Mouse (Mus musculus) brain, embryonic 14.5 days (tissue): ENCODE results near the gene Fam20a. TPM values are rescaled to one million over a fixed set of nuclear protein-coding genes. Genes with fewer than 3 reads are reported as not detected.

ENCODE experiments used
- DNase-seq: peaks from one replicate; pipeline ENCODE4 v3.0.0-alpha.2; 2011; ENCODE audit warnings: low read depth
- CTCF ChIP-seq: fragments of 200-500 bp; IDR thresholded peaks from 2 replicates; pipeline ENCODE4 v1.5.1; 2012; ENCODE audit warnings: inconsistent platforms, mild to moderate bottlenecking, moderate library complexity, borderline replicate concordance; ENCODE audit not compliant: insufficient read depth, insufficient read length; ENCODE audit errors: extremely low read depth
- POLR2A ChIP-seq: fragments of 200-500 bp; IDR thresholded peaks from 2 replicates; pipeline ENCODE4 v1.6.1; 2012; ENCODE audit warnings: mild to moderate bottlenecking, inconsistent platforms, borderline replicate concordance; ENCODE audit not compliant: poor library complexity, insufficient read depth, insufficient read length, severe bottlenecking; ENCODE audit errors: extremely low read depth
- polyA plus RNA-seq: library from polyadenylated mRNA; depleted of rRNA; stranded (reverse); fragments of >200 nt; gene quantifications from 2 replicates; pipeline ENCODE4 v1.2.3, GENCODE M21; 2012; rRNA removed

Fam20a gene
- 2.8 and 4.3 TPM in 2 replicates for polyA plus RNA-seq

GRCm38 (mm10) chr11:109721781-109722446 lies at the start of gene Fam20a:
Gene Fam20a (minus strand): TSS chr11:109722279.
- DNase-seq = peak; percentile 72

GRCm38 (mm10) chr11:109771381-109771780 lies 49.3 kb upstream of the Fam20a start:
- no peak for DNase-seq
- TF ChIP-seq POLR2A = no peak
- TF ChIP-seq CTCF = no peak

More at GRCm38 (mm10) chr11:109721781-109722446, at the start of gene Fam20a:
- peak; percentile 28; the same call in 1 of the 2 replicates for TF ChIP-seq CTCF
- no peak for TF ChIP-seq POLR2A

- DNase-seq = no peak
- TF ChIP-seq CTCF (no peak), POLR2A (no peak)
These were observed 48.1 kb upstream of the Fam20a start for GRCm38 (mm10) chr11:109770185-109770584.

- TF ChIP-seq CTCF (no peak), POLR2A (no peak)
- DNase-seq = no peak
These were observed 47.0 kb upstream of the Fam20a start for GRCm38 (mm10) chr11:109769091-109769490.

DNA sequence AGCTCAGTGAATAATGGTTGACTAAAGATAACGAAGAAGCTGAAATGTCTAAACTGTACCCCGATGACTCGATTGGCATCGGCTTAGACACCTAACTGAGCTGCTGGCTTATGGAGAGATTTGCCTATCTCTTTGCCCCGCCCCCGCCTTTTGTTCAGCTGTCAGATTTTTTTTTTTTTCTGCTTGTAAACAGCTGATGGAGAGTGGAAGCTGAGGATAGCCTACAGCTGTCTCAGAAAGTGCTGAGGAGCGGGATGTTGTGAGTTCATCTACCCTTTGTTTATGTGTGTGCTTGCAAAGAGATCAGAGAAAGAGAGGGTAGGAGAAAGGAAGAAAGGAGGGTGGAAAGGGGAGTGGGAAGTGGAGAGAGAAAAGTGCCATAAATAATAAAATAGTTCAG lies 38.0 kb upstream of the Fam20a start:
- no peak for DNase-seq
- no peak for TF ChIP-seq POLR2A
- no peak for TF ChIP-seq CTCF

- TF ChIP-seq POLR2A = no peak
- TF ChIP-seq CTCF = no peak
- no peak for DNase-seq
These were observed 36.6 kb upstream of the Fam20a start for GRCm38 (mm10) chr11:109758616-109759215.

DNA sequence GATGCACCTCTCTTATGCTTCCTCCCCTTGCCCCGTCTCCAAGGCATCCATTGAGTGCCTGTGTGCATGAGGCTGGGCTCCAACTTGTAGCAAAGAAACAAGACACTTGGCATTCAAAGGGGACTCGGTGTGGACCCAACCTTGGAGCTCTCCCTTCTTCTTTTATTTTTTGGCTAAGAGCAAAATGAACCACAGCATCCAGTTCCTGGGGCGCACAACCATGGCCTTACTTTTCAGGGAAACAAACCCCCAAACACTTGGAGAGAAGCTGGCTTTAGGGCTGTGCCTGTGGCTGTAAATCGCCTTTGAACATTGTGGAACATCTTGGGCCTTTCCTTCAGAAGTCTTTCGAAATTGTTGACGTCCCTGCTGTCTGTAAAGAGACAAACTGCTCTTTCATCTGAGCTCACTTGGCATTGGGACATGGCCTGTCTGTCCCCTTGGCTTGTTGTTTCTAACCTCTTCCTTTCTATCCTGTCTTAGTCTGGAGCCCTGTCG lies 32.1 kb upstream of the Fam20a start:
- DNase-seq = no peak
- TF ChIP-seq CTCF (no peak), POLR2A (no peak)

- peak; percentile 20 for DNase-seq
- TF ChIP-seq POLR2A (no peak), CTCF (no peak)
These were observed 29.8 kb upstream of the Fam20a start for GRCm38 (mm10) chr11:109751636-109752603.

- no peak for TF ChIP-seq CTCF
- no peak for TF ChIP-seq POLR2A
- no peak for DNase-seq
These were observed 23.1 kb upstream of the Fam20a start for GRCm38 (mm10) chr11:109745210-109745609.

- TF ChIP-seq CTCF (no peak), POLR2A (no peak)
- DNase-seq = no peak
These were observed 15.9 kb upstream of the Fam20a start for GRCm38 (mm10) chr11:109737967-109738366.

DNA sequence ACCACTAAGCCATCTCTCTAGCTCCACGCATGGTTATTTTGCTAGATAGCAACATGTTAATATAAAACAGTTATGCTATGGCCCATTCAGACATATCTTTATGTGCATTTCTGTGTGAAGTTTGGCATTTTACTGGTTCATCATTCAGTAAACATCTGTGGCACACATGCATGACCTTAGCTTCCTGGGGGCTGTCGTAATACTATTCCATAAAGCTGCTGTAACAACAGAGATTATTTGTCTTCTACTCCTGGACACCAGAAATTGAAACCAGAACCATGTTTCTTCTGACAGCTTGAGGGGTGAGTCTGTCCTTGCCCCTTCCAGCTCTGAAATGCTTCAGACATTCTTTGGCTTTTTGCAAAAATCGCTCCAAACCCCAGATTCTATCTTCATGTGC lies 14.3 kb upstream of the Fam20a start:
- DNase-seq = no peak
- TF ChIP-seq CTCF = no peak
- TF ChIP-seq POLR2A = no peak
